Mouse (Mus musculus) limb, embryonic 15.5 days (tissue): ENCODE measurements at regions not wholly inside any gene's neighbourhood (a gene's known extent, or its start where the extent isn't known, plus 50 kb on each side); places are given as distances from the start of the nearest gene placed in this dataset.
"Not testable (repeated sequence)": the region's sequence is repeated elsewhere in the genome, so short reads cannot be mapped to it uniquely, and the experiment has no call there.

Source experiments
- ATAC-seq: fragments of 200-750 bp; cut with Nextera tagmentation; 2 replicates; pipeline ENCODE4 v1.8.0; 2017; ENCODE audit warnings: low read depth, moderate TSS enrichment; ENCODE audit not compliant: insufficient number of reproducible peaks, low FRiP score, low TSS enrichment
- H3K27ac ChIP-seq: fragments of 300-500 bp; sonication (generic); 2 replicates; pipeline ENCODE4 v1.5.1; 2015; ENCODE audit warnings: moderate library complexity, mild to moderate bottlenecking, inconsistent platforms
- H3K27me3 ChIP-seq: fragments of 300-500 bp; sonication (generic); 2 replicates; pipeline ENCODE4 v1.6.1; 2015; ENCODE audit warnings: inconsistent platforms
- H3K36me3 ChIP-seq: fragments of 300-500 bp; sonication (generic); 2 replicates; pipeline ENCODE4 v1.6.1; 2015; ENCODE audit warnings: inconsistent platforms
- H3K4me1 ChIP-seq: fragments of 300-500 bp; sonication (generic); 2 replicates; pipeline ENCODE4 v1.6.1; 2015; ENCODE audit warnings: inconsistent platforms
- H3K4me2 ChIP-seq: fragments of 300-500 bp; sonication (generic); 2 replicates; pipeline ENCODE4 v1.6.1; 2015; ENCODE audit warnings: mild to moderate bottlenecking, inconsistent platforms
- H3K4me3 ChIP-seq: fragments of 300-500 bp; sonication (generic); 2 replicates; pipeline ENCODE4 v1.5.1; 2015; ENCODE audit warnings: mild to moderate bottlenecking, inconsistent platforms
- H3K9ac ChIP-seq: fragments of 300-500 bp; sonication (generic); 2 replicates; pipeline ENCODE4 v1.6.1; 2015; ENCODE audit warnings: inconsistent platforms
- H3K9me3 ChIP-seq: fragments of 300-500 bp; sonication (generic); 2 replicates; pipeline ENCODE4 v1.6.1; 2016; ENCODE audit warnings: inconsistent platforms
- WGBS: fragments of 180-500 bp; shearing (Covaris S2); methylation state at CpG from one replicate; pipeline ENCODE4 v1.1.7; 2015; 5-methylcytosine and 5-hydroxymethylcytosine counted together

- not testable (repeated sequence) for H3K9ac ChIP-seq, H3K9me3 ChIP-seq, H3K27ac ChIP-seq, H3K4me2 ChIP-seq, H3K36me3 ChIP-seq, H3K4me3 ChIP-seq, H3K27me3 ChIP-seq, H3K4me1 ChIP-seq, ATAC-seq
- WGBS = no CpG with 5 or more reads among the region's 1 CpGs
Observed at GRCm38 (mm10) chr8:20495542-20495941, 119.2 kb upstream of the Gm21119 start.

GRCm38 (mm10) chr8:20513920-20514319, 100.8 kb upstream of the Gm21119 start:
- not testable (repeated sequence) for ATAC-seq, H3K36me3 ChIP-seq, H3K9ac ChIP-seq, H3K27ac ChIP-seq, H3K4me1 ChIP-seq, H3K4me3 ChIP-seq, H3K27me3 ChIP-seq, H3K9me3 ChIP-seq, H3K4me2 ChIP-seq
- 75% methylated on average over 1 of the region's 1 CpGs for WGBS

- 60% methylated on average over 3 of the region's 3 CpGs for WGBS
- not testable (repeated sequence) for ATAC-seq, H3K27ac ChIP-seq
Observed at GRCm38 (mm10) chr8:20516324-20516830, 98.3 kb upstream of the Gm21119 start.

GRCm38 (mm10) chr8:20517551-20517950, 97.2 kb upstream of the Gm21119 start:
- WGBS = 38% methylated on average over 1 of the region's 1 CpGs
- H3K27me3 ChIP-seq, H3K4me3 ChIP-seq, H3K9me3 ChIP-seq, H3K36me3 ChIP-seq, ATAC-seq, H3K4me1 ChIP-seq, H3K9ac ChIP-seq, H3K4me2 ChIP-seq, H3K27ac ChIP-seq: not testable (repeated sequence)

More at GRCm38 (mm10) chr8:20516324-20516830, 98.3 kb upstream of the Gm21119 start:
- H3K4me1 ChIP-seq, H3K4me3 ChIP-seq, H3K36me3 ChIP-seq, H3K9ac ChIP-seq, H3K9me3 ChIP-seq, H3K4me2 ChIP-seq, H3K27me3 ChIP-seq: not testable (repeated sequence)

- not testable (repeated sequence) for H3K4me2 ChIP-seq, H3K36me3 ChIP-seq, H3K9ac ChIP-seq, H3K27me3 ChIP-seq, ATAC-seq, H3K4me1 ChIP-seq, H3K9me3 ChIP-seq, H3K27ac ChIP-seq, H3K4me3 ChIP-seq
Observed at GRCm38 (mm10) chr8:20524539-20524938, 90.2 kb upstream of the Gm21119 start.

- H3K9me3 ChIP-seq, H3K36me3 ChIP-seq, H3K27ac ChIP-seq, H3K9ac ChIP-seq, H3K4me2 ChIP-seq, H3K27me3 ChIP-seq, H3K4me3 ChIP-seq, H3K4me1 ChIP-seq, ATAC-seq: not testable (repeated sequence)
- WGBS = no CpG with 5 or more reads among the region's 1 CpGs
Observed at GRCm38 (mm10) chr8:20529048-20529447, 85.7 kb upstream of the Gm21119 start.

- H3K36me3 ChIP-seq, H3K27ac ChIP-seq, H3K4me3 ChIP-seq, H3K4me1 ChIP-seq, ATAC-seq, H3K9ac ChIP-seq, H3K9me3 ChIP-seq, H3K4me2 ChIP-seq, H3K27me3 ChIP-seq: not testable (repeated sequence)
- WGBS = 92% methylated on average over 4 of the region's 4 CpGs
Observed at GRCm38 (mm10) chr8:20539031-20539430, 75.7 kb upstream of the Gm21119 start.

- not testable (repeated sequence) for ATAC-seq
Observed at GRCm38 (mm10) chr8:20544084-20544483, 70.6 kb upstream of the Gm21119 start.

GRCm38 (mm10) chr8:20545347-20545746, 69.4 kb upstream of the Gm21119 start:
- H3K36me3 ChIP-seq, H3K27me3 ChIP-seq, H3K27ac ChIP-seq, ATAC-seq, H3K9ac ChIP-seq, H3K4me1 ChIP-seq, H3K9me3 ChIP-seq, H3K4me3 ChIP-seq, H3K4me2 ChIP-seq: not testable (repeated sequence)
- WGBS = 38% methylated on average over 2 of the region's 2 CpGs

More at GRCm38 (mm10) chr8:20544084-20544483, 70.6 kb upstream of the Gm21119 start:
- H3K4me3 ChIP-seq, H3K9me3 ChIP-seq, H3K36me3 ChIP-seq, H3K27ac ChIP-seq, H3K27me3 ChIP-seq, H3K4me2 ChIP-seq, H3K4me1 ChIP-seq, H3K9ac ChIP-seq: not testable (repeated sequence)
- 88% methylated on average over 2 of the region's 2 CpGs for WGBS

- not testable (repeated sequence) for H3K4me1 ChIP-seq, H3K4me2 ChIP-seq, H3K27ac ChIP-seq, H3K9me3 ChIP-seq, ATAC-seq, H3K9ac ChIP-seq, H3K4me3 ChIP-seq, H3K27me3 ChIP-seq, H3K36me3 ChIP-seq
- whole genome bisulfite sequencing = 80% methylated on average over 2 of the region's 3 CpGs
Observed at GRCm38 (mm10) chr8:20546401-20546800, 68.3 kb upstream of the Gm21119 start.

GRCm38 (mm10) chr8:20550054-20550778, 64.5 kb upstream of the Gm21119 start:
- not testable (repeated sequence) for H3K4me1 ChIP-seq, H3K9me3 ChIP-seq, H3K27me3 ChIP-seq, H3K36me3 ChIP-seq
- Histone ChIP-seq H3K4me3 (peak overlapping the region; percentile 59), H3K4me2 (peak overlapping the region; percentile 44), H3K27ac (peak overlapping the region; percentile 89), H3K9ac (peak overlapping the region; percentile 91)
- peak; percentile 94 for ATAC-seq
- WGBS = 10% methylated on average over 64 of the region's 64 CpGs

GRCm38 (mm10) chr8:20556501-20557181, 58.1 kb upstream of the Gm21119 start:
- peak; percentile 61; the same call in 1 of the 2 replicates for ATAC-seq
- H3K9me3 ChIP-seq, H3K27me3 ChIP-seq, H3K9ac ChIP-seq, H3K36me3 ChIP-seq, H3K27ac ChIP-seq, H3K4me1 ChIP-seq, H3K4me2 ChIP-seq, H3K4me3 ChIP-seq: not testable (repeated sequence)
- WGBS = no CpG with 5 or more reads among the region's 6 CpGs
